Mouse (Mus musculus) CD4-positive naive resting alpha-beta T cell, adult 76 days (primary cell): ENCODE results near the gene Nr5a1. TPM values are rescaled to one million over a fixed set of nuclear protein-coding genes. Genes with fewer than 3 reads are reported as not detected.

Experiments
- total RNA-seq: library from RNA; stranded (reverse); gene quantifications from one replicate; pipeline ENCODE4 v1.2.4, GENCODE M21; 2023

The Nr5a1 gene
- 0.50 TPM for total RNA-seq

DNA sequence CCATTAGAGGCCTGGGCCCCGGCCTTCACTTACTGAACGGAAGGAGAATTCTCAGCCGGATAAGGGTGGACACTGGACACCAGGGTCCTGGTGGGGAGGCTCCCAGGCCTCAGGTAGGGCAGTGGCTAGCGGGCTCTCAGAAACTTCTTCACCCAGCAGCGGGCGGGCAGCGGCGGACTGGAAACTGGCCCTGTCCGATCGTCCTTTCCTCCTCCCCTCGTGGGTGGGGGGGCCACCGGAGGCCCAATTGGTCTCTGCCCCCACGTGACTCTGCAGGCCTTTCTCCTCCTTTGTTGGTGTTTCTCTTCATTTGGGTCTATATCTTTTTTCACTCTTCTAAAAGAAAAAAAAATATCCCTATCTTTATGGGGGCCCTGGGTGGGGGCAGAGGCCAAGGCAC lies at the start of gene Nr5a1:
Nr5a1 (minus strand) TSS at position 219 of the 400 bp plus-strand sequence.

DNA sequence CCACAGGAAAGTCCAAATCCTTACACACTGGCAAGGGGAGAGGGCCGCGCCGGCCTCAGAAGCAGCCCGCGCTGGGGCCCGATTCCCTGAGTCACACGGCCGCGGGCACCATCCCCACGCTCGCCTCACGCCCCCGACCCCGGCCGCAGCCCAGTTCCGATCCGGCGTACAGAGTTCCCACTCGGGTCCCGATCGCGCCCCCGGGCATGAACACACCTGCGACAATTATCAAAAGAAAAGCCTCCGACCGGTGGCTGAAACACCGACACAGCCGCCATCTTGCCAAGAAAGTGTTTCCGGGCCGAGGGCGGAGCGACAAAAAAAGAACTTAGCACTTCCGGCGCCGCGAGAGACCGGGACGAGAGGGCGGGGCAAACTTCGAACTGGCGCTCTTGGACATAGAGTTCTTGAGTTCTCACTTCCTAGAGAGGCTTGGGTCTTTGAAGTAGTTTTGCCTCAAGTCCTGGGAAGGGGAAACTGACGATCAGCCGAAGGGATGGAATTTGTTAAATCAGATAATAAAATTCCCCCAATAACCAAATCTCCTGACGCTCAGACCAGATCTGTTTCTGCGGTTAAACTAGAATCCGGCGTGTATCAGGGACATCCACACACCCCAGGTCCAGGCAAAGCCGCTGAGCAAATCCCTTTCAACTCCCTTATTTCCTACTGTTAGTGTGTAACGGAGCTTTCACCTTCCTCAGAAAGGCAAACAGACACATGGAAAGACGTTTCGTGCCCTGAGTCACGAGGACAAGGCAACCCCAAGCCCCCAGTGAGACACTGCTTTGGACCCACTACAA lies 70.5 kb downstream of the Nr5a1 start, which contains the start of gene Psmb7:
Psmb7 (minus strand) TSS at position 463 of the 803 bp plus-strand sequence.

Other genes with a start within 250 kb of the Nr5a1 start
- 1.6 TPM for gene Nek6, start 202.9 kb downstream of the Nr5a1 start, total RNA-seq
- gene Psmb7, start 70.5 kb downstream of the Nr5a1 start, total RNA-seq, result 100 TPM
- gene Nr6a1, start 213.1 kb upstream of the Nr5a1 start, total RNA-seq, result 6.4 TPM
- gene Olfml2a, start 217.4 kb upstream of the Nr5a1 start, total RNA-seq, result not detected